Mouse (Mus musculus) hindbrain, embryonic 10.5 days (tissue): ENCODE results near the gene Gne. TPM values are rescaled to one million over a fixed set of nuclear protein-coding genes. Genes with fewer than 3 reads are reported as not detected.
A peak's percentile ranks its signal among the peaks of the same experiment; 100 is the strongest.
"Not testable (repeated sequence)": the region's sequence is repeated elsewhere in the genome, so short reads cannot be mapped to it uniquely, and the experiment has no call there.

Experiments used
- DNase-seq: peaks from one replicate; pipeline ENCODE4 v3.0.0-alpha.2; 2017; ENCODE audit warnings: low spot score
- H3K27ac ChIP-seq: fragments of 300-500 bp; sonication (generic); 2 replicates; pipeline ENCODE4 v1.5.1; 2016; ENCODE audit warnings: mild to moderate bottlenecking, moderate library complexity
- H3K27me3 ChIP-seq: fragments of 300-500 bp; sonication (generic); 2 replicates; pipeline ENCODE4 v1.6.1; 2016; ENCODE audit warnings: mild to moderate bottlenecking; ENCODE audit not compliant: poor library complexity, insufficient read depth, severe bottlenecking
- H3K36me3 ChIP-seq: fragments of 300-500 bp; sonication (generic); 2 replicates; pipeline ENCODE4 v1.6.1; 2016; ENCODE audit warnings: mild to moderate bottlenecking, moderate library complexity
- H3K4me1 ChIP-seq: fragments of 300-500 bp; sonication (generic); replicated peaks from 2 replicates; pipeline ENCODE4 v1.6.1; 2016; ENCODE audit warnings: mild to moderate bottlenecking
- H3K4me3 ChIP-seq: fragments of 300-500 bp; sonication (generic); 2 replicates; pipeline ENCODE4 v1.5.1; 2016; ENCODE audit warnings: mild to moderate bottlenecking, moderate library complexity
- H3K9me3 ChIP-seq: fragments of 300-500 bp; sonication (generic); 2 replicates; pipeline ENCODE4 v1.6.1; 2016; ENCODE audit warnings: mild to moderate bottlenecking, moderate library complexity
- WGBS: fragments of 180-500 bp; shearing (Covaris S2); methylation state at CpG from one replicate; pipeline ENCODE4 v1.1.7; 2016; 5-methylcytosine and 5-hydroxymethylcytosine counted together
- polyA plus RNA-seq: library from polyadenylated mRNA; unstranded; fragments of >200 nt; fragmentation: Nextera tagmentation; extraction: Ambion mirVana; gene quantifications from 2 replicates; pipeline ENCODE4 v1.2.1, GENCODE M21; 2016

Gne gene
- polyA plus RNA-seq, 1 experiment from 2014 or later = 20.1 TPM

- H3K36me3 ChIP-seq = no peaks in the 10 kb centered on the region
- no peak overlapping the region for H3K27ac ChIP-seq
- H3K9me3 ChIP-seq = no peaks in the 10 kb centered on the region
- H3K4me3 ChIP-seq = no peak overlapping the region
- 97% methylated on average over 4 of the region's 4 CpGs for WGBS
- no peak for DNase-seq
- H3K27me3 ChIP-seq = no peaks in the 10 kb centered on the region
- H3K4me1 ChIP-seq = peaks cover 46% of the 10 kb centered on the region
Measured at GRCm38 (mm10) chr4:44069411-44069810, 14.6 kb downstream of the Gne start.

- 0 out of 2 replicates have a peak overlapping the region, but pooled peaks have one; percentile 20 for H3K4me3 ChIP-seq
- H3K27ac ChIP-seq = no peak overlapping the region
- no peaks in the 10 kb centered on the region for H3K36me3 ChIP-seq
- 27% methylated on average over 9 of the region's 9 CpGs for WGBS
- H3K27me3 ChIP-seq = no peaks in the 10 kb centered on the region
- no peaks in the 10 kb centered on the region for H3K9me3 ChIP-seq
- peaks cover 46% of the 10 kb centered on the region for H3K4me1 ChIP-seq
- peak; percentile 15 for DNase-seq
Measured at GRCm38 (mm10) chr4:44068736-44069135, 15.2 kb downstream of the Gne start.

- H3K36me3 ChIP-seq = 0 out of 2 replicates have a peak, but pooled peaks cover 5% of the 10 kb centered on the region
- H3K27ac ChIP-seq = no peak overlapping the region
- 88% methylated on average over 6 of the region's 6 CpGs for WGBS
- H3K9me3 ChIP-seq = no peaks in the 10 kb centered on the region
- no peaks in the 10 kb centered on the region for H3K27me3 ChIP-seq
- DNase-seq = no peak
- no peak overlapping the region for H3K4me3 ChIP-seq
- H3K4me1 ChIP-seq = peaks cover 40% of the 10 kb centered on the region
Measured at GRCm38 (mm10) chr4:44066891-44067290, 17.1 kb downstream of the Gne start.

GRCm38 (mm10) chr4:44065355-44066025 is 18.5 kb downstream of the Gne start:
- DNase-seq = peak; percentile 90
- H3K36me3 ChIP-seq = 0 out of 2 replicates have a peak, but pooled peaks cover 5% of the 10 kb centered on the region
- no peaks in the 10 kb centered on the region for H3K9me3 ChIP-seq
- no peaks in the 10 kb centered on the region for H3K27me3 ChIP-seq
- peaks cover 26% of the 10 kb centered on the region for H3K4me1 ChIP-seq
- WGBS = 35% methylated on average over 16 of the region's 16 CpGs
- 0 out of 2 replicates have a peak overlapping the region, but pooled peaks have one; percentile 23 for H3K4me3 ChIP-seq
- H3K27ac ChIP-seq = peak overlapping the region; percentile 75; the same call in 1 of the 2 replicates

GRCm38 (mm10) chr4:44062816-44063215 is 21.2 kb downstream of the Gne start:
- Histone ChIP-seq H3K27ac (no peak overlapping the region), H3K27me3 (no peaks in the 10 kb centered on the region), H3K9me3 (no peaks in the 10 kb centered on the region), H3K36me3 (0 out of 2 replicates have a peak, but pooled peaks cover 9% of the 10 kb centered on the region), H3K4me3 (no peak overlapping the region), H3K4me1 (peaks cover 14% of the 10 kb centered on the region)
- 86% methylated on average over 14 of the region's 14 CpGs for WGBS
- no peak for DNase-seq

- 72% methylated on average over 9 of the region's 9 CpGs for WGBS
- H3K4me3 ChIP-seq = no peak overlapping the region
- no peaks in the 10 kb centered on the region for H3K27me3 ChIP-seq
- no peak for DNase-seq
- H3K4me1 ChIP-seq = peaks cover 8% of the 10 kb centered on the region
- H3K9me3 ChIP-seq = no peaks in the 10 kb centered on the region
- 0 out of 2 replicates have a peak, but pooled peaks cover 9% of the 10 kb centered on the region for H3K36me3 ChIP-seq
- no peak overlapping the region for H3K27ac ChIP-seq
Measured at GRCm38 (mm10) chr4:44062062-44062461, 21.9 kb downstream of the Gne start.

GRCm38 (mm10) chr4:44059674-44060073 is 24.3 kb downstream of the Gne start:
- no peaks in the 10 kb centered on the region for H3K9me3 ChIP-seq
- DNase-seq = no peak
- 0 out of 2 replicates have a peak, but pooled peaks cover 9% of the 10 kb centered on the region for H3K36me3 ChIP-seq
- no peak overlapping the region for H3K4me3 ChIP-seq
- WGBS = 97% methylated on average over 13 of the region's 13 CpGs
- no peak overlapping the region for H3K27ac ChIP-seq
- no peaks in the 10 kb centered on the region for H3K27me3 ChIP-seq
- H3K4me1 ChIP-seq = no peaks in the 10 kb centered on the region

- no peaks in the 10 kb centered on the region for H3K27me3 ChIP-seq
- no peak overlapping the region for H3K27ac ChIP-seq
- WGBS = 87% methylated on average over 5 of the region's 5 CpGs
- H3K4me1 ChIP-seq = no peaks in the 10 kb centered on the region
- H3K36me3 ChIP-seq = peaks cover 39% of the 10 kb centered on the region
- no peaks in the 10 kb centered on the region for H3K9me3 ChIP-seq
- no peak overlapping the region for H3K4me3 ChIP-seq
- no peak for DNase-seq
Measured at GRCm38 (mm10) chr4:44049812-44050211, 34.2 kb downstream of the Gne start.

- H3K9me3 ChIP-seq = no peaks in the 10 kb centered on the region
- 77% methylated on average over 5 of the region's 5 CpGs for WGBS
- H3K27ac ChIP-seq = no peak overlapping the region
- H3K36me3 ChIP-seq = peaks cover 52% of the 10 kb centered on the region
- no peaks in the 10 kb centered on the region for H3K4me1 ChIP-seq
- no peaks in the 10 kb centered on the region; the same call in 1 of the 2 replicates for H3K27me3 ChIP-seq
- DNase-seq = no peak
- no peak overlapping the region for H3K4me3 ChIP-seq
Measured at GRCm38 (mm10) chr4:44046066-44046465, 37.9 kb downstream of the Gne start.

GRCm38 (mm10) chr4:44044685-44045356 is 39.2 kb downstream of the Gne start:
- Histone ChIP-seq H3K27me3 (peaks cover 5% of the 10 kb centered on the region; the same call in 1 of the 2 replicates), H3K4me3 (no peak overlapping the region), H3K27ac (no peak overlapping the region), H3K9me3 (no peaks in the 10 kb centered on the region), H3K4me1 (no peaks in the 10 kb centered on the region), H3K36me3 (peaks cover 58% of the 10 kb centered on the region)
- WGBS = 96% methylated on average over 5 of the region's 5 CpGs
- no peak for DNase-seq

GRCm38 (mm10) chr4:44043182-44043581 is 40.8 kb downstream of the Gne start:
- H3K27ac ChIP-seq, DNase-seq, H3K27me3 ChIP-seq, H3K4me1 ChIP-seq, H3K9me3 ChIP-seq, H3K4me3 ChIP-seq: not testable (repeated sequence)
- peaks cover 65% of the 10 kb centered on the region for H3K36me3 ChIP-seq
- WGBS = 92% methylated on average over 4 of the region's 4 CpGs

- WGBS = 97% methylated on average over 5 of the region's 5 CpGs
Measured at GRCm38 (mm10) chr4:44042429-44042828, 41.5 kb downstream of the Gne start.

GRCm38 (mm10) chr4:44040802-44041201 is 43.2 kb downstream of the Gne start:
- H3K9me3 ChIP-seq = no peaks in the 10 kb centered on the region
- WGBS = 95% methylated on average over 4 of the region's 4 CpGs
- DNase-seq = no peak
- H3K27ac ChIP-seq = no peak overlapping the region
- no peak overlapping the region for H3K4me3 ChIP-seq
- peaks cover 5% of the 10 kb centered on the region; the same call in 1 of the 2 replicates for H3K27me3 ChIP-seq
- H3K36me3 ChIP-seq = peaks cover 74% of the 10 kb centered on the region
- H3K4me1 ChIP-seq = no peaks in the 10 kb centered on the region

More at GRCm38 (mm10) chr4:44042429-44042828, 41.5 kb downstream of the Gne start:
- Histone ChIP-seq H3K36me3 (peaks cover 66% of the 10 kb centered on the region), H3K27me3 (peaks cover 5% of the 10 kb centered on the region; the same call in 1 of the 2 replicates), H3K9me3 (no peaks in the 10 kb centered on the region), H3K4me1 (no peaks in the 10 kb centered on the region), H3K27ac (no peak overlapping the region), H3K4me3 (no peak overlapping the region)
- no peak for DNase-seq
